Mouse (Mus musculus) liver, embryonic 14.5 days (tissue): ENCODE data around the gene Lsp1.

Source experiments
- CTCF ChIP-seq: IDR thresholded peaks from 2 replicates; pipeline ENCODE4 v1.5.1; 2016; ENCODE audit warnings: antibody characterized with exemption, low read depth, control low read depth
- EP300 ChIP-seq: IDR thresholded peaks from 2 replicates; pipeline ENCODE4 v1.6.1; 2016; ENCODE audit warnings: antibody characterized with exemption, low read depth

GRCm38 (mm10) chr7:142458026-142458425 is 2.6 kb upstream of the Lsp1 start:
- TF ChIP-seq CTCF = no peak
- TF ChIP-seq EP300 = no peak
